Mouse (Mus musculus): Measurements from ENCODE around the gene 4930452B06Rik. TPM values are rescaled to one million over a fixed set of nuclear protein-coding genes. Genes with fewer than 3 reads are reported as not detected.

Gene 4930452B06Rik
- polyA plus RNA-seq, 1 experiment, result 0.02 TPM

- TF ChIP-seq FOSL1 (IDR thresholded peaks at IDR 0.05; ENCODE audit: insufficient read depth, low read length, poor library complexity, severe bottlenecking) (no peak), MAX (IDR thresholded peaks at IDR 0.05) (no peak), MYOG (IDR thresholded peaks at IDR 0.05; ENCODE audit: control insufficient read depth, extremely low read depth, insufficient read length) (no peak)
- no peak overlapping the region for H3K4me3 ChIP-seq (ENCODE audit: insufficient read depth, poor library complexity, severe bottlenecking)
- no peak overlapping the region for H3ac ChIP-seq (ENCODE audit: control insufficient read depth, insufficient read length, low read depth)
- H3K36me3 ChIP-seq (ENCODE audit: control insufficient read depth, insufficient read depth), result no peaks in the 10 kb centered on the region
- H3K27me3 ChIP-seq (ENCODE audit: control insufficient read depth, insufficient read depth, insufficient read length), result no peaks in the 10 kb centered on the region
- no peaks in the 10 kb centered on the region for H3K79me3 ChIP-seq (ENCODE audit: low read depth)
- no peaks in the 10 kb centered on the region for H3K79me2 ChIP-seq (ENCODE audit: control insufficient read depth, insufficient read depth)
Measured at GRCm38 (mm10) chr14:8405946-8406345, 260.1 kb downstream of the 4930452B06Rik start.

GRCm38 (mm10) chr14:8403310-8403709 is 262.7 kb downstream of the 4930452B06Rik start:
- TF ChIP-seq MAX (IDR thresholded peaks at IDR 0.05), result no peak
- TF ChIP-seq CTCF (IDR thresholded peaks at IDR 0.05; ENCODE audit: control insufficient read depth, insufficient read depth, insufficient read length), result no peak
- TF ChIP-seq MYOG (IDR thresholded peaks at IDR 0.05; ENCODE audit: control insufficient read depth, extremely low read depth, insufficient read length), result no peak
- no peak for TF ChIP-seq CEBPB (IDR thresholded peaks at IDR 0.05; ENCODE audit: low read depth)
- TF ChIP-seq FOSL1 (IDR thresholded peaks at IDR 0.05; ENCODE audit: insufficient read depth, low read length, poor library complexity, severe bottlenecking), result no peak
- TF ChIP-seq USF1 (IDR thresholded peaks at IDR 0.05; ENCODE audit: low read depth), result no peak
- no peak for TF ChIP-seq MYOD1 (IDR thresholded peaks at IDR 0.05; ENCODE audit: control insufficient read depth, insufficient read length, low read depth)
- no peak overlapping the region for H3ac ChIP-seq (ENCODE audit: control insufficient read depth, insufficient read length, low read depth)
- H3K79me3 ChIP-seq (ENCODE audit: low read depth), result no peaks in the 10 kb centered on the region
- no peaks in the 10 kb centered on the region for H3K36me3 ChIP-seq (ENCODE audit: control insufficient read depth, insufficient read depth)
- no peaks in the 10 kb centered on the region for H3K79me2 ChIP-seq (ENCODE audit: control insufficient read depth, insufficient read depth)
- H3K27me3 ChIP-seq (ENCODE audit: control insufficient read depth, insufficient read depth, insufficient read length), result no peaks in the 10 kb centered on the region
- H3K4me3 ChIP-seq (ENCODE audit: insufficient read depth, poor library complexity, severe bottlenecking), result no peak overlapping the region

GRCm38 (mm10) chr14:8398507-8398906 is 267.5 kb downstream of the 4930452B06Rik start:
- no peak overlapping the region for H3ac ChIP-seq (ENCODE audit: control insufficient read depth, insufficient read length, low read depth)
- no peaks in the 10 kb centered on the region for H3K79me3 ChIP-seq (ENCODE audit: low read depth)
- H3K36me3 ChIP-seq (ENCODE audit: control insufficient read depth, insufficient read depth), result no peaks in the 10 kb centered on the region
- no peaks in the 10 kb centered on the region for H3K79me2 ChIP-seq (ENCODE audit: control insufficient read depth, insufficient read depth)
- H3K27me3 ChIP-seq (ENCODE audit: control insufficient read depth, insufficient read depth, insufficient read length), result no peaks in the 10 kb centered on the region
- TF ChIP-seq CEBPB (IDR thresholded peaks at IDR 0.05; ENCODE audit: low read depth) (no peak), MAX (IDR thresholded peaks at IDR 0.05) (no peak), FOSL1 (IDR thresholded peaks at IDR 0.05; ENCODE audit: insufficient read depth, low read length, poor library complexity, severe bottlenecking) (no peak), MYOG (IDR thresholded peaks at IDR 0.05; ENCODE audit: control insufficient read depth, extremely low read depth, insufficient read length) (no peak), USF1 (IDR thresholded peaks at IDR 0.05; ENCODE audit: low read depth) (no peak), CTCF (IDR thresholded peaks at IDR 0.05; ENCODE audit: control insufficient read depth, insufficient read depth, insufficient read length) (no peak)
- H3K4me3 ChIP-seq (ENCODE audit: insufficient read depth, poor library complexity, severe bottlenecking), result no peak overlapping the region

GRCm38 (mm10) chr14:8395690-8396287 is 270.3 kb downstream of the 4930452B06Rik start:
- H3K79me2 ChIP-seq (ENCODE audit: control insufficient read depth, insufficient read depth), result no peaks in the 10 kb centered on the region
- no peak overlapping the region for H3K4me3 ChIP-seq (ENCODE audit: insufficient read depth, poor library complexity, severe bottlenecking)
- no peaks in the 10 kb centered on the region for H3K79me3 ChIP-seq (ENCODE audit: low read depth)
- TF ChIP-seq MYOG (IDR thresholded peaks at IDR 0.05; ENCODE audit: control insufficient read depth, extremely low read depth, insufficient read length) (no peak), CEBPB (IDR thresholded peaks at IDR 0.05; ENCODE audit: low read depth) (no peak)
- no peaks in the 10 kb centered on the region for H3K36me3 ChIP-seq (ENCODE audit: control insufficient read depth, insufficient read depth)
- no peak overlapping the region for H3ac ChIP-seq (ENCODE audit: control insufficient read depth, insufficient read length, low read depth)
- no peaks in the 10 kb centered on the region for H3K27me3 ChIP-seq (ENCODE audit: control insufficient read depth, insufficient read depth, insufficient read length)

GRCm38 (mm10) chr14:8392181-8392825 is 273.7 kb downstream of the 4930452B06Rik start:
- Histone ChIP-seq H3K36me3 (ENCODE audit: control insufficient read depth, insufficient read depth) (no peaks in the 10 kb centered on the region), H3K4me3 (ENCODE audit: insufficient read depth, poor library complexity, severe bottlenecking) (no peak overlapping the region), H3K79me3 (ENCODE audit: low read depth) (no peaks in the 10 kb centered on the region), H3K27me3 (ENCODE audit: control insufficient read depth, insufficient read depth, insufficient read length) (no peaks in the 10 kb centered on the region), H3K79me2 (ENCODE audit: control insufficient read depth, insufficient read depth) (no peaks in the 10 kb centered on the region), H3ac (ENCODE audit: control insufficient read depth, insufficient read length, low read depth) (no peak overlapping the region)
- no peak for TF ChIP-seq MYOG (IDR thresholded peaks at IDR 0.05; ENCODE audit: control insufficient read depth, extremely low read depth, insufficient read length)
- TF ChIP-seq FOSL1 (IDR thresholded peaks at IDR 0.05; ENCODE audit: insufficient read depth, low read length, poor library complexity, severe bottlenecking), result no peak
- no peak for TF ChIP-seq MAX (IDR thresholded peaks at IDR 0.05)
- TF ChIP-seq CEBPB (IDR thresholded peaks at IDR 0.05; ENCODE audit: low read depth), result no peak
- no peak for TF ChIP-seq MYOD1 (IDR thresholded peaks at IDR 0.05; ENCODE audit: control insufficient read depth, insufficient read length, low read depth)
- no peak for TF ChIP-seq CTCF (IDR thresholded peaks at IDR 0.05; ENCODE audit: control insufficient read depth, insufficient read depth, insufficient read length)
- no peak for TF ChIP-seq USF1 (IDR thresholded peaks at IDR 0.05; ENCODE audit: low read depth)
